Mouse (Mus musculus): ENCODE measurements around the gene Nkx2-5. TPM values are rescaled to one million over a fixed set of nuclear protein-coding genes. Genes with fewer than 3 reads are reported as not detected.

The Nkx2-5 gene
- total and polyA plus RNA-seq, 3 experiments: not detected

GRCm38 (mm10) chr17:26886047-26886749, 41.4 kb upstream of the Nkx2-5 start:
- Histone ChIP-seq H3K4me3 (ENCODE audit: control insufficient read depth in 1 of 2, insufficient read depth in 1 of 2, low read depth in 2 of 2, low read length in 2 of 2) (peak overlapping the region; percentile 88 to 93), H3K27ac (ENCODE audit: control insufficient read depth, low read depth, low read length) (peak overlapping the region; percentile 80), H3K4me1 (ENCODE audit: control insufficient read depth in 1 of 2, insufficient read depth in 2 of 2, low read length in 2 of 2) (peaks cover 3 to 10% of the 10 kb centered on the region in 2 experiments), H3K36me3 (ENCODE audit: control insufficient read depth in 1 of 2, insufficient read depth in 2 of 2, low read length in 2 of 2) (peaks cover 0 to 9% of the 10 kb centered on the region in 2 experiments; a peak in 2 of 4 replicates), H3K9me3 (replicated peaks; ENCODE audit: insufficient read depth, low read length) (no peaks in the 10 kb centered on the region), H3K27me3 (ENCODE audit: control insufficient read depth in 1 of 2, insufficient read depth in 2 of 2, low read length in 2 of 2) (no peaks in the 10 kb centered on the region), H3K9ac (ENCODE audit: control insufficient read depth, low read depth, low read length, poor library complexity, severe bottlenecking) (peak overlapping the region; percentile 85), H3K79me2 (ENCODE audit: control insufficient read depth, insufficient read depth, low read length, poor library complexity) (peaks cover 28% of the 10 kb centered on the region)
- peak; percentile 97 for TF ChIP-seq SMC3 (IDR thresholded peaks at IDR 0.05; ENCODE audit: low read depth, low read length)
- peak; percentile 100 for TF ChIP-seq MYC (IDR thresholded peaks at IDR 0.05; ENCODE audit: low read depth, low read length)
- no peak for TF ChIP-seq CHD1 (IDR thresholded peaks at IDR 0.05; ENCODE audit: low read depth, low read length)
- no peak for TF ChIP-seq POLR2AphosphoS2 (IDR thresholded peaks at IDR 0.05; ENCODE audit: low read length)
- peak; percentile 91 to 98 (median 98) for TF ChIP-seq CTCF (IDR thresholded peaks at IDR 0.05 in 2 of 3, conservative IDR thresholded peaks at IDR 0.05 in 1 of 3; ENCODE audit: control insufficient read depth in 1 of 3, insufficient read depth in 1 of 3, low read depth in 2 of 3, low read length in 3 of 3, poor library complexity in 1 of 3, severe bottlenecking in 1 of 3)
- no peak for TF ChIP-seq ZKSCAN1 (IDR thresholded peaks at IDR 0.05; ENCODE audit: low read depth, low read length)
- TF ChIP-seq ETS1 (IDR thresholded peaks at IDR 0.05; ENCODE audit: low read depth, low read length): peak; percentile 52; the same call in 1 of the 2 replicates
- no peak for TF ChIP-seq CHD2 (IDR thresholded peaks at IDR 0.05; ENCODE audit: low read length)
- peak; percentile 85 for TF ChIP-seq ELF1 (IDR thresholded peaks at IDR 0.05; ENCODE audit: low read depth, low read length)
- TF ChIP-seq USF2 (IDR thresholded peaks at IDR 0.05; ENCODE audit: borderline replicate concordance in 1 of 2, insufficient read depth in 1 of 2, low read depth in 1 of 2, low read length in 2 of 2): peak; percentile 14 to 81; a peak in 2 of 4 replicates
- no peak; the same call in 1 of the 2 replicates for TF ChIP-seq MAZ (IDR thresholded peaks at IDR 0.05; ENCODE audit: low read depth, low read length)
- TF ChIP-seq RAD21 (IDR thresholded peaks at IDR 0.05; ENCODE audit: low read depth, low read length): peak; percentile 94
- peak; percentile 100 for TF ChIP-seq MAX (IDR thresholded peaks at IDR 0.05; ENCODE audit: low read length)
- TF ChIP-seq GABPA (IDR thresholded peaks at IDR 0.05; ENCODE audit: low read depth, low read length): no peak
- no peak for TF ChIP-seq ZMIZ1 (IDR thresholded peaks at IDR 0.05; ENCODE audit: low read depth, low read length)
- TF ChIP-seq POLR2AphosphoS5 (IDR thresholded peaks at IDR 0.05; ENCODE audit: borderline replicate concordance, low read depth, low read length): no peak
- TF ChIP-seq USF1 (IDR thresholded peaks at IDR 0.05; ENCODE audit: low read depth, low read length): peak; percentile 95
- TF ChIP-seq MXI1 (IDR thresholded peaks at IDR 0.05; ENCODE audit: low read depth, low read length): peak; percentile 100
- peak; percentile 89 for TF ChIP-seq ZC3H11A (IDR thresholded peaks at IDR 0.05; ENCODE audit: low read depth, low read length)
- peak; percentile 69; the same call in 1 of the 2 replicates for TF ChIP-seq TBP (IDR thresholded peaks at IDR 0.05; ENCODE audit: low read depth, low read length)
- peak; percentile 72 for TF ChIP-seq HCFC1 (IDR thresholded peaks at IDR 0.05; ENCODE audit: low read depth, low read length)
- no peak for TF ChIP-seq UBTF (IDR thresholded peaks at IDR 0.05; ENCODE audit: borderline replicate concordance, insufficient read depth, low read depth, low read length)
- peak; percentile 47; the same call in 1 of the 2 replicates for TF ChIP-seq NELFE (IDR thresholded peaks at IDR 0.05; ENCODE audit: low read depth, low read length)
- TF ChIP-seq POLR2A (IDR thresholded peaks at IDR 0.05; ENCODE audit: control insufficient read depth in 1 of 2, insufficient read depth in 1 of 2, low read depth in 1 of 2, low read length in 2 of 2, poor library complexity in 1 of 2): peak in 1 of 2 experiments; percentile 74; a peak in 2 of 4 replicates
- TF ChIP-seq GATA1 (IDR thresholded peaks at IDR 0.05; ENCODE audit: low read depth, low read length): no peak
- no peak for TF ChIP-seq MAFK (IDR thresholded peaks at IDR 0.05; ENCODE audit: borderline replicate concordance, low read depth, low read length)
- peak; percentile 97 for TF ChIP-seq BHLHE40 (IDR thresholded peaks at IDR 0.05; ENCODE audit: borderline replicate concordance, low read depth, low read length)
- no peak for TF ChIP-seq TAL1 (IDR thresholded peaks at IDR 0.05; ENCODE audit: low read length)
- TF ChIP-seq SIN3A (IDR thresholded peaks at IDR 0.05; ENCODE audit: low read length): peak; percentile 98
- TF ChIP-seq TCF12 (IDR thresholded peaks at IDR 0.05; ENCODE audit: low read depth, low read length): no peak
- TF ChIP-seq JUND (IDR thresholded peaks at IDR 0.05; ENCODE audit: low read depth, low read length): no peak
- DNase-seq (ENCODE audit: low read depth, low spot score): peak; percentile 93
